Mouse (Mus musculus) heart, adult 18-20 months (tissue): ENCODE results near the gene Zfp93. TPM values are rescaled to one million over a fixed set of nuclear protein-coding genes. Genes with fewer than 3 reads are reported as not detected.

Experiments used
- DNase-seq, 2 experiments: peaks; one replicate each; pipeline ENCODE4 v3.0.0; 2021 to 2022; ENCODE audit warnings: mixed read lengths in 1 of 2
- total RNA-seq, 2 experiments: library from RNA; stranded (reverse); gene quantifications; 2 replicates each; pipeline ENCODE4 v1.2.3; 2021

The Zfp93 gene
- total RNA-seq, 2 experiments from 2014 or later = 3.1 to 3.6 TPM

DNA sequence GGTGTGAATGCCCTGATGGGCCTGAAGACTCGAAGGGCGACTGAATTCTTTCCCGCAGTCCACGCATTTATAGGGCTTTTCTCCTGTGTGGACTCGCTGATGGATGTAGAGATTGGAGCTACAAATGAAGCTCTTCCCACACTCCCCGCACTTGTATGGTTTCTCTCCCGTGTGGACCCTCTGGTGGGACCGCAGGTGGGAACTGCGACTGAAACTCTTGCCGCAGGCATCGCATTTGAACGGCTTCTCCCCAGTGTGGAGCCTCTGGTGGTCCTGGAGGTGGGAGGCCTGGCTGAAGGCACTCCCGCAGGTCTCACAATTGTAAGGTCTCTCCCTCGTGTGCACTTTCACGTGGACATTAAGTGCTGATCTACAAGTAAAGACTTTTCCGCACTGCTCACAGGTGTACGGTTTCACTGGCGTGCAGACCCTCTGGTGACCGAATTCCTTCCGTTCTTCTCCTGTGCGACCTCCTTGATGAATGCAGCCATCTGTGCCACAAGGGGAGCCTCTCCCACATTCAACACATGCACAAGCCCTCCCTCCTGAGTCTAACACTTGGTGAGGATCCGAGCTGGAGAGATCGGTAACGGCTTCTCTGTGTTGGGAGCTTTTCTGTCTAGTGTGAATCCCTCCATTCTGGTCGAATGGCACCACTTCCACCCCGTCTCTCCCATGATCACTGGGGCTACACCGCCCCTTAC is 21.3 kb downstream of the Zfp93 start:
- no peak for DNase-seq

DNA sequence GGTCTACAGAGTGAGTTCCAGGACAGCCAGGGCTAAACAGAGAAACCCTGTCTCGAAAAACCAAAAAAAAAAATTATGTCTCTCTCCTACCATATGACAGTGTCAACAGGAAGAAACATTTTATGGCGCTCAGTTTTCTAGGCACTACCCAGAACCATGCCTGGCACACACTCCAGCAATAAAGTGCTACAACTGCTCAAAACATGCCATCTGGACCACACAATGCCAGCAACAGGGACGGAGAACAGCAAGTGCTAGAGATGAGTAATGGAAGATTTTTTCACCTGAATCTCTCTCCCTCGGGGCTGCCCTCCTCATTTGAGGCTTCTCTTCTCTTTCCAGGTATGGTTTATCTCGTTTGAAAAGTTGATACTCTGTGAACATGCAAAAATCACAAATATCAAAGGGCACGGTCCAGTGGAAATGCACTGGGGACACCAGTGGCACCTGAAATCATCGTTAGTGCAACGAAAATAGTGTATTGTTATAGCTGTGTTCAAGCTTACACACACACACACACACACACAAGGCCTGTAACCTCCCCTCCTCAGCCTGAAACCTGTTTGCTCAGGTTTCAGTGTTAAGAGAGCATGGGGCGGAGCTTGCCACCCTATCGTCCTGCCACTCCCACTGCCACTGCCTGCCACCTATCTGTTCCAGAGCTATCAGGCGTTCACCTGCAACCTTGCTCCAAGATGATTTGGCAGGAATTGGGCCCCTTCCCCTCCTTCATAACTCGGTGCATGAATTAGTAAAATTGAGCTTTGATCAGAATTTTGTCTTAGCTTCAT is 23.0 kb downstream of the Zfp93 start:
- no peak for DNase-seq

DNA sequence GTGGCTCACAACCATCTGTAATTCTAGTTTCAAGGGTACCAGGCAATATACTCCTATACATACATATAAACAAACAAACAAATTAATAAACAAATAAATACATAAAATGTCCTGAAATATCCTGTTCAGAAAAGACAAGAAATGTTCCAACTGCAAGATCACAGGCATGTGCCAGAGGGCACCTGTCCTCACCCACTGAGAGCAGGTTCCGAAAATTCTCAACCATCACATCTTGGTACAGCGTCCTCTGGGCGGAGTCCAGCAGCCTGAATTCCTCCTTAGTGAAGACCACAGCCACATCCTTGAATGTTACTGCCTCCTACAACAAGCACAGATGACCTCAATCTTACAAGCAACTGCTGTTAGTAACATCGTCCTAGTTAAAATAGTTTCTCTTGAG is 24.5 kb downstream of the Zfp93 start:
- DNase-seq = no peak

DNA sequence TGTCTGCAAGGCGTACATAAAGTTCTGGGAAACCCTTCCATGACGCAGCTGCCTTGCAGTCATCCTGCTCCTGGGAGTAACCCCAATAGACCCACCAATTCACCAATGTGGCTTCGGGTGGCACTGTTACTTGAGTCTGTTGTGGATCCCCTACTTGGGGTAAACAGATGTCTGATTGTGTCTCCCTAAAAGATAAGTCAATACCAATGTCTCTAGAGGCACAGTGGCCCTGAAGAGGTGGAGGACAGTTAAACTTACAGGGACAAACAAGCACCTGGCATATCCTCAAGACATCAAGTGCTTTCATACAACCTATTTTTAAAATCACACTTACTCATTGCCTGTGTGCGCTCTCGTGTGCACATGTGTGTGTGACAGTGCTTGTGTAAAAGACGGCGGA is 25.2 kb downstream of the Zfp93 start:
- no peak for DNase-seq

DNA sequence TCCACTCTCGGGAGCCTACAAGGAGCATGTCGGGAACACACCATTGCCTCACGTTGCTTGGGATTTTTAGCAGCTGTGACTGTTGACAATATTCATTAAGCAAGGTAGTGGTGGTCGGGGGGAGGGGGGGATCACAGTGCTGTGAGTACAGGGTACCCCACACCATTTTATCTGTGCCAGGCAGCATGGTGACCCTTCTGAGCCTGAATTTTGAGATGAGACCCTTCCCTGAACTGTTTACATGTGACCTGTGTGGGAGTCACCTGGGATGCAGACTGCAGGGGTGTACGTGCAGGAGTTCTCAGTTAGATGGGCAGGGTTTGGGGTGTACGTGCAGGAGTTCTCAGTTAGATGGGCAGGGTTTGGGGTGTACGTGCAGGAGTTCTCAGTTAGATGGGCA is 26.2 kb downstream of the Zfp93 start:
- DNase-seq = no peak

DNA sequence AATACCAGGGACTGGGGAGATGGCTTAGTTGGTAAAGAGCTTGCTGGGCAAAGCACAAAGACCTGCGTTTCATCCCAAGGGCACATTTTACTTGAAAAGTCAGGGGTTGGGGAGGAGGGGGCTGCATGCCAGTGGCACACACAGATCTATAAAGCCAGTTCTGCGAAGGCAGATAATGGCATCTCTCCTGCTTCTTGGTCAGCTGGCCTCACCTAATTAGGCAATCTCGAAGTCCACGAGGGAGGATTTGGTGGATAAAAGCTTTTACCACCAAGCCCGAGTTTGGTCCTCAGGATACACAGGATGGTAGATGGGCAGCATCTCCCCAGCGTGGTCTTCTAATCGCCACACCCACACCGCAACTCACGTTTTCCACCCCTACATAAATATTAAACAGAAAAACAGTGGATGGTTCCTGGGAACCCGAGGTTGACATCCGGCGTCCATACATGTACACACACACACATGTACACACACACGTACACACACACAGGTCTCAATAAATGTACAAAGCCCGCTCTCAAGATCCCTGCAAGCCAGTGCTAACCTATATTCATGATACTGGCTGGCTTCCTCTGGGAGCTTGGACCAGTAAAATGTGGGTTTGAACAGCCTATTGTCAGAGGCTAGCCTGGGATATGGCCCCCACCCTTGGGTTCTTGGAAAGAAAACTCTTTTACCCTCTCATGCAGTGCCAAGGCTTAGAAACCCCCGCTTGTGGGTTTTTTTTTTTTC is 27.3 kb downstream of the Zfp93 start:
- no peak for DNase-seq

DNA sequence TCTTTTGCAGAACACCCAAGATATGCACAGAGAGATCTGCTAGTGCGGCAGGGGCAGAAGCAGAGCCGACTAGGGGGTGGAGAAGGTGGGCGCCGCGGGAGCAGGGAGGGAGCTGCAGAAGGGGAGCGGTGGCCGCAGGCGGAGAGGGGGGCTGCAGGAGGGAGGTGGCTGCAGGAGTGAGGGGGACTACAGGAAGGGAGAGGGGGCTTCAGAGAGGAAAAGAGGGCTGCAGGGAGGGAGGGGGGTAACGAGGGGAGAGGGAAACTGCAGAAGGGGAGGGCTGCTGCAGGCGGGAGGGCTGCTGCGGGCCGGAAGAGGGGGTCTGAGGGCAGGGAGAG is 28.4 kb downstream of the Zfp93 start:
- DNase-seq = no peak

DNA sequence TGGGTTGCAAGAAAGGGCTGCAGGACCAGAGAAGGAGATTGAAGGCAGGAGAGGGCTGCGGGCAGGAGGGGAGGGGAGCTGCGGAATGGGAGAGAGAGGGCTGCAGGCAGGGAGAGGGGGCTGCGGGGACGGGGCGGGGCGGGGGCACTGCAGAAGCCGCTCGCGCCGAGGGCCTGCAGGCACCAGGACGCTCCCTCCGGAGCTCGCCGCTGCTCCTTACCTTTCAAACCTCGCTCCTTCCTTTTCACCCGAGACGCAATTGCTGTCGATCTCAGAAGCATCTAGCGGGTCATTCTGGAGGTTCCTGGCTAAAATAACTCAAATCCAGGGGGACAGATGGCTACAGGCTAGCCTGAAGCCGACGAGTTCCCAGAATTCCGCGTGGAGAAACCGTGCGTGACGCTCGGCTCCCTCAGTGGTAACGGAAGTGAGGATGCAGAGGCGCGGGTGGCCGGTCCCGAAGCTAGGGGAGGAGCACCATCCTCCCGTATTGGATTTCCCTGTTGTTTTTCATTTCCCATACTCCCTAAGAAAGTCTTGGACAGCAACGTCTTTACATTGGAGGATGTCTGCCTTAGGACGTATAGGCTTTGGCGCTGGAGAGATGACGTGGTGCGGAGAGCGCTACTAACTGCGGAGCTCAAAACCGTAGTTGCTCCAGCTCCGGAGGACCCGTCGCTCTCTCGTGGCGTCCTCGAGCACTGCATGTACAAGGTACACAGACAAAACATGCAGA is 28.9 kb downstream of the Zfp93 start:
- peak; percentile 74 to 83 for DNase-seq

DNA sequence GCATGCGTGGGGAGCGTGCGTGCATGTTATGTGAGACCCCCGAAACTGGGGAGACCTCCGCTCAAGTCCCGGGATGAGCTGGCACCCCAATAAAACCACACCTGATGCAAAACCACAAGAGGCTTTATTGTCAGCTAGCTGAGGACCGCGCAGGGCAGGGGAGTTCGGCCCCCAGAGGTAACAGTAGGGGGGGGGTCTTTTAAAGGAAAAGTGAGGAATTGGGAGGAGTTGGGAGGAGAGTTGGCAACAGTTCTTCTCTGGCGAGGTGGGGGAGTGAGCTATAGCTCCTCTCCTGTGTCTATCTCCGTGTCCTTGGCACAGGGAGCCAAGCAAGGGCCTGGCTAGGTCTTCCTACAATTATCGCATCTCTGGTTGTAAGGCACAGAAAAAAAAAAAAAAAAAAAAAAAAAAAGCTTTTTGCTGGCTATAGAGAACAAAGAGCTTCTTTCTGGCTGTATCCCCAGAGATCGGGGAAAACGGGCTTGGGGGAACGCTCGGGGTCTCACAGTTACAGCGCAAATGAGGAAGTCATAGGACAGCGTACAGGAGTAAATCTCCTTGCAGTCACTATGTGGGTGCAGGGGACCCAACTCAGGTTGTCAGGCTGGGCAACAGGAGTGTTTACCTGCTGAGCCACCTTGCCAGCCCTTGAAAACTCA is 29.7 kb downstream of the Zfp93 start:
- peak; percentile 9 to 29 for DNase-seq

DNA sequence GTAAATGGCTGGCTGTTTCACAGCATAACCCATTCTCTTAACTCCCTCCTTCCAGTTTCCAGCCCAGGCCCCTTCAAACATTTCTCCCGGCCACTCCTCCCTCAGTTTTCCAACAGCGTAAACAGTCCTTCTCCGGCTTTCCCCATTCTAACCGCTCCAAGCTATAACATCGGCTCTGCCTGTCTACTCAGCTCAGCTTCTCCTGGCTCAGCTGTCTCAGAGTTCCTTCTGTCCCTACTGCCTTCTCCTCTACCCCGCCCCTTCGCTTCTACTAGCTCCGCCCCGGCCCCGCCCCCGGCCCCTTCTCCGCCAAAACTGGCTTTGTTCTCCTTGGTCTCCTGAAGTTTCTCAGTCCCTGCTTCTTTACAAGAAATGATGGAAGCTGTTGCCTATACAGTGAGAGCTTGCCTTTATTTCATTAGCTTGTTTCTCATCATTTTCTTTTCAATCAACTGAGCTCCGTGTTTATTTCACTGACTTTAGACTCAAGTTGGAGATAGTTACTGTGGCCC is 30.6 kb downstream of the Zfp93 start, which contains the start of gene Zfp61:
Zfp61 (minus strand) TSS at position 462 of the 512 bp plus-strand sequence.
- DNase-seq = peak; percentile 45 to 53

DNA sequence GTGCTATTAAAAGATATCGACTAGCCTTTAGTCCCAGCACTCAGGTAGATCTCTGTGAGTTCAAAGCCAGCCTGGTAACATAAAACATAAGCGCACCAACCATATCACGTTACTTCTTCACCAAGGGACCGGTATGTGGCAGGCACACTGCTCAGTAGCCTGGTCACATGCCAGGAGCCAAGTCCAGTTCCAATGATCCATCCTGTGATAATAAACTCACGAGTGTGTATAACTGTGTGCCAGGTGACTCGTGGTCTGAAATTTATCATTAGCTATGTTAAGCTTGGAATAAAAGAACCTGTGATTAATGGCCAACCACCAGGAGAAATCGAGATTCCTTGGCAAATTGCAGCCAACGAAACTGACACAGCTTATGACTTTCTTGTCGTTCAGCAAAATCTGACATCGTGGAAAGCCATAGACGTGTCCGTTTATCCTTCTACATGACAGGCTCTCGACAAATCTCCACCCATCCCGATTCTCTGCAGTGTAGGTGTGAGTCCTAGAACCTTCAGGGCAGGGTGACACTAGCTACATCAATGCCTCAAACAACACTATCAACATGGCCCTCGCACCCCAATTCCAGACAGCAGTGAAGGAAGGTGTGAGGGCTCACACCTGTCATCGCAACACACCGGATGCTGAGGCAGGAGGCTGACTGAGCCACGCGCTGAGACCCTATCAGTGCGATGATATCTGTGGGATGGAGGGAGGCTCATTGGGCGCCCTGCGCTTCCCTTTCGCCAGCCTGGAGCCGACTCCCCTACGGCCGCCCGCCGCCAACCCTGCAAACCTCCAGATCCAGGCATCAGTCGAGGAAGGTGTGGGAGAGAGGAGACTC is 45.7 kb downstream of the Zfp93 start:
- DNase-seq = no peak

DNA sequence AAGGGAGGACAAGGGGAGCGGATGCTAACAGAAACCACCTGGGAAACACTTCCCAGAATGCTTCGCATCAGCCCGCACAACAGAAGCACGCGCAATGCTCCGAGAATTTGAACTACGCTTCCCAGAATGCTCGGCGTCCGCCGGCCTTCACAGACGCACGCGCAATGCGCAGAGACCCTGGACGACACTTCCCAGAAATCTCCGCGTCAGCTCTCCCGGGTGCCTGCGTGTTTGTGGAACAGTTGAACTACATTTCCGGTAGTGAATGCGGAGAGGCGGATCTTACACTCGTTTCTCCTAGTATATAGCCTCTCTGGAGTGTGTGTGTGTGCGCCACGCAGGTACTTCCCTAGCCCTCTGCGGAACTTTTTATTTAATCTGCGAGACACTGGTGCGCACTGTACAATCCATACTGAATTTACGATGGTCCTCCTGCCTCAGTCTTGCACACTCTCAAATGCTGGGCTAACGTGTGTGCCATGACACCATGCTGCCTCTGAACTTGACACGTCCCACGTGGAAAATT is 46.4 kb downstream of the Zfp93 start, which contains the start of gene Zfp94:
Zfp94 (minus strand) TSS at position 100 of the 526 bp plus-strand sequence.
- peak; percentile 97 for DNase-seq

DNA sequence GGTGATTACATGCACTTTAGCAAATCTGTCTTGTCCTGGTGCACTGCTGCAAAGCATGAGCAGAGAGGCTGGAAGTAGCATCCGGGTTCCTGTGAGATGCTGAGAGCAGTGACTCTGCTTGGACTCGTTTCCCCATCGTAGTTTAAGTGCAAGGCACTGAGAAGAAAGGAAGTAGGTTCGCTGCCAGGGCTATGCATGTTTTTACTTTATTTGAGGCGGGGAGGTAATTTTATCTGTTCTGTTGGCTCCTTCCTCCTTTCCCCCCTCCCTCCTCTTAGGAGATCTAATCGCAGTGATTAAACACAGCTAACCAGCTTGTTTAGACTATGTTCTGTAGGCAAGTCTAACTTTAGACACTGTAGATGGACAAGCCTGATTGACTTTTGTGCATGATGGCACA is 48.7 kb downstream of the Zfp93 start:
- no peak for DNase-seq

DNA sequence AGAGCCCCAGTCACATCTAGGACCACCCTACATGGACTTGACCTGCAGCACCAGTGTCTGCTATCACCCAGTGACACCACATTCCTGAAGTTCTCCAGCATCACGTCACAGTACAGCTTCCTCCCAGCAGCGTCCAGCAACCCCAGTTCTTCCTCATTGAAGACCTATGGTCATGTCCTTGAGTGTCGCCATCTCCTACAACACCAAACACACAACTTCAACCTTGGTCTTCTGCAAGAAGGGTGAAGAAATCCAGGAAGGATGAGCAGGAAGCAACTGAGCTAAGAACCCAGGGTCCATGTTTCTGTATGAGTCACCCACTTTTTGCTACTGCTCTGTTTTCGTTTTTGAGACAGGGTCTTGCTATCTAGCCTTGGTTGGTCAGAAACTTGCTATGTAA is 52.4 kb downstream of the Zfp93 start:
- DNase-seq = no peak

DNA sequence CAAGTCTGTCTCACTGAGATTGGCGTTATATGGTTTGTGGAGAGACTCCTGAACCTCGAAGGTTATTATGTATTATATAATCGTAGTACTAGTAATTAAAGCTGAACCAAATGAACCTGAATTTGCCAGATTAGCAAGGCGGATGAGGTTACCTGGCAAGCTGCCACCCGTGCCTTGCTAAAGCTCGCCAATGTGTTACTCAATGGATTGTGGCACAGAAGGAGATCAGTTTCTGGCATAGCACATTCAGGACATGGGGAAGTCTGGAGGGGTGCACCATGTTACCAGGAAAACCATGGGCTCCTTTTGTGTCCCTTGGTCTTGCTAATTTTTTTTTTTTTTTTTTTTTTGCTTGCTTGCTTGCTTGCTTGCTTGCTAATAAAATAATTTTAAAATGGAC is 55.0 kb downstream of the Zfp93 start:
- DNase-seq = no peak

DNA sequence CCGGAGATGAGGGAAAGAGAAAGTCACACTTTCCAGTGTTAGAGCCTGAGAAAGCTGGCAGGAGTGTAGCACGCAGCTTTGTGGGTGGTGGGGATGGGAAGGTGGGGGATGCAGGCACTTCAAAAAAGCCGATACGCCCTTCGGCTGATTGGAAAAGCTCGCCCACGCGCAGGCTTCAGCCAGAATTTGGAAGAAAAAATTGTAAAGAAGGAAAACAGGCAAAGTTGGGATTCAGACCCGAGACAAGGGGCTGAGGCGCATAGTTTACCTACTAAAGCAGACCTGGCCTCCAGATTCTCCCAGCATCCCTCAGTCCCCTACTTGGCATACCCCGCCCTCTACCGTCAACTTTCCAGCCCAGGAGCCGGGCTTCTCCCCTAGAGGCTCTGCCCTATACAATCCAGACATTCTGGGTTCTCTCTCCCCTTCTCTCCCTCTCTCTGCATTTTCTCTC is 55.5 kb downstream of the Zfp93 start:
- DNase-seq = no peak

DNA sequence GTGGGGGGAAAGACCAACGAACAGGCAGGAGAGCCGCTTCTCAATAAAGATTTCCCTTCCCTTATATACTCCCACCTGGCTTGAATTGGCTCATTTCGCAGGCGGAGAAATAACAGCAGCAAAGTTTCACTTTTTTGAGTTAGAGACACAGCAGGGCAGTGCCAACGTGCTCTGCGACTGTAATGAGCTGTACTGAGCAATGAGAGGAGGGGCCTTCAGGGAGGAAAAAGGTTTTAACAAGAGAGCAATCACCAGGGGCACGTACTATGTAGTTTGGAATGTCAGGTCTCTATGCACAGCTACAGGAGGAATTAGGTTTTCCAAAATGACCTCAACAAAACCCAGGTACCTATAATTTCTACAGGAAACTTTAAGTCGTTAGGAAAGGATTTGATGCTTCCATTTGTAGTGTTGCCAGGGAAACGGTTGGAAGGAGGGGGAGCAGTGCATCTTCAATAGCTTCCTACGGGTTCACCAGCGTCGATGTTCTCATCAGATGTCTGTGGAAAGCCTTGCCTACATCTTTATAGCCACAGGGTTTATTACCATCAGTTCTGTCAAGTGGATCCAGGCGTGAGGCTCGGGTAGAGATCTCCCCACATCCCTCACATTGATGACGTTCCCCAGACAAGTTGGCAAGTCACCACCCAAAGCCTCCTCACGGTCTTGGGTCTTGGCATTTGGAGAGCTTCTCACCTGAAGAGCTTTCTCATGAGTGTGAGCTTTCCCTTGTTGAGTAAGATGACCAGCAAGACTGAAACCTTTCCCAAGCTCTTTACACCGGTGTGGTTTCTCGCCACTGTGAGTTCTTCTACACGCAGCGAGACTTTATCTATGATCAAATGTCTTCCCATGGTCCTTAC is 56.3 kb downstream of the Zfp93 start:
- DNase-seq = no peak
